Mouse (Mus musculus) bone marrow, adult 2 months (tissue): ENCODE measurements at regions not wholly inside any gene's neighbourhood (a gene's known extent, or its start where the extent isn't known, plus 50 kb on each side); places are given as distances from the start of the nearest gene placed in this dataset.

Source experiments
- CTCF ChIP-seq: fragments of 200-500 bp; IDR thresholded peaks from 2 replicates; pipeline ENCODE4 v1.5.1; 2011; ENCODE audit warnings: low read length, control low read depth; ENCODE audit not compliant: control insufficient read depth, insufficient read depth
- POLR2A ChIP-seq: fragments of 200-500 bp; IDR thresholded peaks from 2 replicates; pipeline ENCODE4 v1.6.1; 2011; ENCODE audit warnings: low read depth, mild to moderate bottlenecking, control low read depth, low read length, borderline replicate concordance; ENCODE audit not compliant: control insufficient read depth

- no peak for TF ChIP-seq CTCF
- TF ChIP-seq POLR2A: no peak
These were observed 105.2 kb downstream of the Tmem38b start for GRCm38 (mm10) chr4:53931068-53931467.
